Mouse (Mus musculus) stomach, postnatal 0 days (tissue): ENCODE measurements around the gene Cadps.

Experiments
- CTCF ChIP-seq: IDR thresholded peaks from 2 replicates; pipeline ENCODE4 v1.5.1; 2016; ENCODE audit warnings: antibody characterized with exemption, low read depth, mild to moderate bottlenecking, moderate library complexity
- EP300 ChIP-seq: optimal IDR thresholded peaks from 2 replicates; pipeline ENCODE3; 2016; ENCODE audit warnings: antibody characterized with exemption

DNA sequence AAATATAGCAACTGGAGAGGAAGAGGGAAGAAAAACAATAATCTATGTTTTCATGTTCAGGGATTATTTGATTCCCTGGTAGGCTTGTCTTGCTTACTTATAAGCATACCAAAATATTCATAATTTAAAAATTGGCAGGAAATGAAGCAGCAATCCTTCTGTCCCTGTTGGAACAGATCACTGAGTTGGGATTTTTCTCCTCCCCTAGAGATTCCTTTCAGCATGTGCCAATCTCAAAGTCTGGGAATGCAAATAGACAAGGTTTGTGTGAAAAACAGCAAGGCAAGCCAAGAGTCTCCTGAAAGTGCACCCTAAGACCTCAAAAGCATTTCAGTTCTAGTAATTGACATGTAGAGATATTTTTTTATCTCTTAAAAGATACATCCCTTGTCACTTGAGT, 16.1 kb upstream of the Cadps start:
- TF ChIP-seq CTCF: no peak
- TF ChIP-seq EP300: no peak
